Mouse (Mus musculus): ENCODE data around the gene Rnf217. TPM values are rescaled to one million over a fixed set of nuclear protein-coding genes. Genes with fewer than 3 reads are reported as not detected.

Gene Rnf217
- polyA plus RNA-seq, 1 experiment from 2014 or later = 1.4 TPM

DNA sequence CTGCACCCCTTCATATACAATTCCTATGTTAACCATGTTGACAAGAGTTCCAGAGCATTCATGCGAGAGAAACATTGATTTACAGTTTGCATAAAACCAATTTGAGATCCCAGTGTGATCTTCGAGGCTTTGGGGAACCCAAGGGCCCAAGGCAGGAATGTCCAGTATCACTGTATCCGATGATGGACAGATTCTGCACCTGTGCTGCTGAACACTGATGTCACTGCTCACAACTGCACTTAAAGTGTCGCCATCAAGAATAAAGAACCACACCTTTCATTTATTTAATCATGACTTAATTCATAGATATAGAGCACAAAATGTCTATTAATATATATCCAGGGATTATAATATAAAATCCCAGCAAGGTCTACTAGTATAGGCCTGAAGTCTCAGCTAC, 28.3 kb downstream of the Rnf217 start:
- Histone ChIP-seq H3K9ac (ENCODE audit: low read length) (no peak overlapping the region), H3K4me1 (ENCODE audit: control insufficient read depth, insufficient read depth, low read length) (no peaks in the 10 kb centered on the region), H3K27me3 (ENCODE audit: control insufficient read depth, insufficient read depth, low read length) (no peaks in the 10 kb centered on the region), H3K4me3 (ENCODE audit: low read depth, low read length) (no peak overlapping the region), H3K36me3 (ENCODE audit: control insufficient read depth, insufficient read depth, low read length) (no peaks in the 10 kb centered on the region), H3K4me2 (no peak overlapping the region), H3K9me3 (ENCODE audit: control insufficient read depth, low read length) (no peaks in the 10 kb centered on the region), H3K27ac (ENCODE audit: low read depth, low read length) (no peak overlapping the region)
- ATAC-seq (ENCODE audit: low FRiP score) (no peak), DNase-seq (ENCODE audit: low spot score, missing footprints) (no peak)
- WGBS = 94% methylated on average over 4 of the region's 4 CpGs

DNA sequence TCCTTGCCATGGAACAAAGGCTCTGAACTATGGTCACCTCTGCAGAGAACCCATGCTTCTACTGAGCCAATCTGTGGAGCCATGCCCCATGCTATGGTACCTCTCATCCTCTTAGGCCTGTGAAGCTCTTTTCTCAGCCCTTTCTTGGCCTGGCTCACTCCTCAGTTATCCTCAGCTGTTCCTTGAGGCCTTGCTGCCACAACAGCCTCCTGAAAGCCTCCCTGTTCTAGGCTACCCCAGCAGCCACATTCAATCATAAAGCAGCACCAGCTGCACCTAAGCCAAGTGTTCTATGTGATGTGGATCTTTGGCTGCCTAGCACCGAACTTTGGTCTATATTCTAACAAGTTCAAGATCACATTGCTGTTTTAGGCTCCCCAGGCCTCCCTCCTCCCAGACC, 28.9 kb downstream of the Rnf217 start:
- Histone ChIP-seq H3K9ac (ENCODE audit: low read length) (no peak overlapping the region), H3K27me3 (ENCODE audit: control insufficient read depth, insufficient read depth, low read length) (no peaks in the 10 kb centered on the region), H3K36me3 (ENCODE audit: control insufficient read depth, insufficient read depth, low read length) (no peaks in the 10 kb centered on the region), H3K27ac (ENCODE audit: low read depth, low read length) (no peak overlapping the region), H3K4me1 (ENCODE audit: control insufficient read depth, insufficient read depth, low read length) (no peaks in the 10 kb centered on the region), H3K4me2 (no peak overlapping the region), H3K4me3 (ENCODE audit: low read depth, low read length) (no peak overlapping the region), H3K9me3 (ENCODE audit: control insufficient read depth, low read length) (no peaks in the 10 kb centered on the region)
- ATAC-seq (ENCODE audit: low FRiP score) = no peak
- DNase-seq (ENCODE audit: low spot score, missing footprints) = no peak
- 83% methylated on average over 1 of the region's 1 CpGs for WGBS

DNA sequence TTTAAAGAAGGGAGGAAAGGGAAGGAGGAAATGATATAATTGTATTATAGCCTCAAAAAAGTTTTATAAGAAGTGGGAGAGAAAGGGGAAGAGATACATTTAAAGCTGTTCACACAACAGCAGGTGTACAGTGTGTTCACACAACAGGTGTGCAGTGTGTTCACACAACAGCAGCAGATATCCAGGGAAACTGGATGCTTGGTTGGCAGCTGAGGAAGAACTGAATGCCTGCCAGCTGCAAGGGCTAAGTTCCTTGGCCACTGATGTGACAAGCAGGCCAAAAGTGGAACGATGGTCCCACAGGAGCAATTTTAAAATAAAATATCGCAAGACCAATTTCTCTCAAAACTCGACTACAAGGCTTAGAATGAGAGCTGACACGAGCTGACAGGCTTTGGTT, 35.7 kb downstream of the Rnf217 start:
- Histone ChIP-seq H3K4me3 (ENCODE audit: low read depth, low read length) (no peak overlapping the region), H3K4me2 (no peak overlapping the region), H3K27me3 (ENCODE audit: control insufficient read depth, insufficient read depth, low read length) (no peaks in the 10 kb centered on the region), H3K27ac (ENCODE audit: low read depth, low read length) (no peak overlapping the region), H3K36me3 (ENCODE audit: control insufficient read depth, insufficient read depth, low read length) (no peaks in the 10 kb centered on the region), H3K4me1 (ENCODE audit: control insufficient read depth, insufficient read depth, low read length) (no peaks in the 10 kb centered on the region), H3K9ac (ENCODE audit: low read length) (no peak overlapping the region), H3K9me3 (ENCODE audit: control insufficient read depth, low read length) (no peaks in the 10 kb centered on the region)
- ATAC-seq (ENCODE audit: low FRiP score) (no peak), DNase-seq (ENCODE audit: low spot score, missing footprints) (no peak)
- 88% methylated on average over 4 of the region's 4 CpGs for WGBS

DNA sequence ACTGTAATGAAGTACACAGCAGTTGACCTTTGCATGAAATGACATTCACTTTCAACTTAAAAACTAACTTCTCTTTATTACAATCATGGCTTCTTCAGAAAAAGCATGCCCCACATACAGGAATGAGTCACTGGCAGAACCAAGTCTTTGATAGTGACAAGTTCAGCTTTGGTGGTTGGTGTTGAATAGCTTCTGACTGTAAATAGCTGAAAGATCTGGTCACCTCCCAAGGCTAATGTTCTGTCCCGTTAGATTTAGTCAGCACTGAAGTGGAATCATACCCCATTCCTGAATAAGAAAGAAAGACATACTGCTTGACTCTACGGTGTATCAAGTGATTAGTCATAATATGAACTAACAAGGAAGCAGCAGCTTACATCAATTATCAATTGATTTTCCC, 51.7 kb downstream of the Rnf217 start:
- no peaks in the 10 kb centered on the region for H3K9me3 ChIP-seq (ENCODE audit: control insufficient read depth, low read length)
- H3K4me2 ChIP-seq = no peak overlapping the region
- no peak overlapping the region for H3K9ac ChIP-seq (ENCODE audit: low read length)
- 86% methylated on average over 2 of the region's 2 CpGs for WGBS
- ATAC-seq (ENCODE audit: low FRiP score) = no peak
- H3K4me3 ChIP-seq (ENCODE audit: low read depth, low read length) = no peak overlapping the region
- no peak overlapping the region for H3K27ac ChIP-seq (ENCODE audit: low read depth, low read length)
- no peaks in the 10 kb centered on the region for H3K27me3 ChIP-seq (ENCODE audit: control insufficient read depth, insufficient read depth, low read length)
- no peak for DNase-seq (ENCODE audit: low spot score, missing footprints)
- H3K4me1 ChIP-seq (ENCODE audit: control insufficient read depth, insufficient read depth, low read length) = no peaks in the 10 kb centered on the region
- H3K36me3 ChIP-seq (ENCODE audit: control insufficient read depth, insufficient read depth, low read length) = no peaks in the 10 kb centered on the region

DNA sequence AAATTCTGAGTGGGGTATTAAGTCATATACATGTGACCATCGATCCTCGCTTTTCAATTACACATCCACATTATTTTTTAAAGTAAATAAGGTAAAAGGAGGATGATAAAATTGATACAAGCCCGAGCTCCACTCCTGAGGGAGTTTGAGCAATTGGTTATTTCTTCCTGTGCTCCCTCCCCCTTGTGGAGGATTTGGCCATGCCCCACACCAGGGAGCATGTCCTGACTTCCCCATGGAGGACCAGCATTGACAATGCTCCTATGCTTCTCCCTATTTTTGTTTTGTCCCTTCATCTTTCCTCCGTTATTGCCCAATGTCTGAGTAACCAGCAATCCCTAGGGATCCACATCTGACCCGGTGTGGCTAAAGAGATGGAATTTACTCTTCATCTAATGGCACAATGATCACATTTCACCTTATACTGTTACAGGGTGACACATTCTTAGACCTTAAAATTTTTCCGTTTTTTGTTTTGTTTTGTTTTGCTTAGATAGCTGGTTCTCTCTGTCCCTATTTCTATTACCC, 53.5 kb downstream of the Rnf217 start:
- Histone ChIP-seq H3K4me3 (ENCODE audit: low read depth, low read length) (no peak overlapping the region), H3K9me3 (ENCODE audit: control insufficient read depth, low read length) (no peaks in the 10 kb centered on the region), H3K36me3 (ENCODE audit: control insufficient read depth, insufficient read depth, low read length) (no peaks in the 10 kb centered on the region), H3K4me2 (no peak overlapping the region), H3K27ac (ENCODE audit: low read depth, low read length) (no peak overlapping the region), H3K4me1 (ENCODE audit: control insufficient read depth, insufficient read depth, low read length) (no peaks in the 10 kb centered on the region), H3K27me3 (ENCODE audit: control insufficient read depth, insufficient read depth, low read length) (no peaks in the 10 kb centered on the region), H3K9ac (ENCODE audit: low read length) (no peak overlapping the region)
- 87% methylated on average over 6 of the region's 6 CpGs for WGBS
- no peak for ATAC-seq (ENCODE audit: low FRiP score)
- DNase-seq (ENCODE audit: low spot score, missing footprints) = no peak

DNA sequence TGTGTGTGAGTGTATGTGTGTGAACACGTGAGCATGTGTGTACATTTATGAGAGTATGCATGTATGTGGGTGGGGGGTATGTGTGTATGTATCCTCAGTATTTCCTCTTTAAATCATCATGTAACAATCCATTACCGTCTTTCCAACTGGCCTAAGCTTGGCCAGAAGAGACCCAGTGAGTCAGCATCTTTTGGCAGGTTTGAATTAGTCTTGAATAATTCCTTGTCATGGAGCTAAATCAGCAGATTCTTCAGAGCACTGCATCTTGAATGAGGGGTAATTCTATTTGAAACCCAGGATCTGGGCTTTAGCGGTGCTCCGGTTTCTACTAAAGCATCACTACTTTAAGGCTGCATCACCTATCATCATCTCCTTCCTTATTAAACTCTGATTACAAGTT, 55.7 kb downstream of the Rnf217 start:
- ATAC-seq (ENCODE audit: low FRiP score) = no peak
- H3K9ac ChIP-seq (ENCODE audit: low read length) = no peak overlapping the region
- H3K4me1 ChIP-seq (ENCODE audit: control insufficient read depth, insufficient read depth, low read length) = no peaks in the 10 kb centered on the region
- no peaks in the 10 kb centered on the region for H3K36me3 ChIP-seq (ENCODE audit: control insufficient read depth, insufficient read depth, low read length)
- H3K9me3 ChIP-seq (ENCODE audit: control insufficient read depth, low read length) = no peaks in the 10 kb centered on the region
- no peak overlapping the region for H3K4me2 ChIP-seq
- no peak overlapping the region for H3K4me3 ChIP-seq (ENCODE audit: low read depth, low read length)
- no peak overlapping the region for H3K27ac ChIP-seq (ENCODE audit: low read depth, low read length)
- no peak for DNase-seq (ENCODE audit: low spot score, missing footprints)
- no peaks in the 10 kb centered on the region for H3K27me3 ChIP-seq (ENCODE audit: control insufficient read depth, insufficient read depth, low read length)
- WGBS = 96% methylated on average over 4 of the region's 4 CpGs

DNA sequence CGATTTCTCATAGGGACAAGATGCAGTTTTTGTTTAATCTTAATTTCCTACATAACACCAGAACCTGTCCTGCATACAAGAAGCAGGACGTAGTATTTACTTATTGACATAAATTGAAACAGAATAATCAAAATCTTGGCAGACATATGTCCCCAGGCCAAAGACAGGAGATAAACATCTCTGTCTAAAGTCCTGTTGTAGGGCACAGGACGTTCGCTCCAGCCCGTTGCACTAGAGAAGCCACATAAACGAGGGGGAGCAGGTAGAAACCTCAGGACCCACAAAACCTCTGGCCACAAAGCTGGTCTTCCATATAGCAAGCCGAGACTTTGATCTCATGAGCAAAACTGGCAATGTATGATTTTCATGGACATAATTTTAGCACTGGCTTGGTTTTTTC, 57.1 kb downstream of the Rnf217 start:
- no peak overlapping the region for H3K4me3 ChIP-seq (ENCODE audit: low read depth, low read length)
- H3K4me1 ChIP-seq (ENCODE audit: control insufficient read depth, insufficient read depth, low read length) = no peaks in the 10 kb centered on the region
- H3K27ac ChIP-seq (ENCODE audit: low read depth, low read length) = no peak overlapping the region
- no peak overlapping the region for H3K9ac ChIP-seq (ENCODE audit: low read length)
- WGBS = 86% methylated on average over 7 of the region's 7 CpGs
- H3K27me3 ChIP-seq (ENCODE audit: control insufficient read depth, insufficient read depth, low read length) = no peaks in the 10 kb centered on the region
- DNase-seq (ENCODE audit: low spot score, missing footprints) (no peak), ATAC-seq (ENCODE audit: low FRiP score) (no peak)
- H3K4me2 ChIP-seq = no peak overlapping the region
- no peaks in the 10 kb centered on the region for H3K36me3 ChIP-seq (ENCODE audit: control insufficient read depth, insufficient read depth, low read length)
- no peaks in the 10 kb centered on the region for H3K9me3 ChIP-seq (ENCODE audit: control insufficient read depth, low read length)

DNA sequence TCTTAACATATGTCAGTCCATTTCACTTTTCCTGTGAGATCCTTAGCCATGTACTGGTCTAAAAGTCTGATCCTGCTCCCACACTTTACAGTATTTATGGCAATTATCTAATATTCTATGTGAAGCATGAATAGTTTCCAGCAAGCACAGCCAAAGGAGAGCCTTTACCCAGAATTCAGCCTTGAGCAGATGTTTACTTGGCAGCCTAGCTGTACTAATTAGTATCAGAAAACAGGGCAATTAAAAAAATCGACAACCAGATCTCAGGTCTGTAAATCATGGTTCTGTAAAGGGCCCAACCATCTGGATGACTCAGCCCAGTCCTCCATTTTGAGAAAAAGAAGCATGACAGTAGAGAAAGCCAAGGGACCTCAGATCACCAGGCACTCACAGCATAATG, 57.6 kb downstream of the Rnf217 start:
- ATAC-seq (ENCODE audit: low FRiP score) (no peak), DNase-seq (ENCODE audit: low spot score, missing footprints) (no peak)
- H3K36me3 ChIP-seq (ENCODE audit: control insufficient read depth, insufficient read depth, low read length) = no peaks in the 10 kb centered on the region
- H3K4me3 ChIP-seq (ENCODE audit: low read depth, low read length) = no peak overlapping the region
- no peak overlapping the region for H3K9ac ChIP-seq (ENCODE audit: low read length)
- H3K9me3 ChIP-seq (ENCODE audit: control insufficient read depth, low read length) = no peaks in the 10 kb centered on the region
- H3K4me1 ChIP-seq (ENCODE audit: control insufficient read depth, insufficient read depth, low read length) = no peaks in the 10 kb centered on the region
- no peak overlapping the region for H3K4me2 ChIP-seq
- no peak overlapping the region for H3K27ac ChIP-seq (ENCODE audit: low read depth, low read length)
- WGBS = 95% methylated on average over 1 of the region's 1 CpGs
- no peaks in the 10 kb centered on the region for H3K27me3 ChIP-seq (ENCODE audit: control insufficient read depth, insufficient read depth, low read length)

DNA sequence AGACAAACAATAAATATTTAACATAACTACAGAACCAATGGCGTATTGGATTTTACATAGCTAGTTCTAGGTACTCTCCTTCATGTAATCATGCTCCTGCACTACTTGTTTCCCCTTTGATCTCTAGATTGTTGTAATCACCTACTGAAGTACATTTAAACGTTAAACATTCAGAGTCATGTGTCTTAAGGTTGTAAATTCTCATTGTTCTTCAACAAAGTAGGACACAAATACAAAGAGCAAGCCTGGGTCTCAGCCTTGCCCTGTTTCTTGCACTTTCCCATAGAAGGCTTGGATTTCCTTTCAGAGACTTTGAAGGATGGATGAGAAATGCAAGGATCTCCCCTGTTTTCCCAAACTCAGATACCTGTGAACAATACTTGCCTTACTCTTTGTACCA, 61.8 kb downstream of the Rnf217 start:
- DNase-seq (ENCODE audit: low spot score, missing footprints) (no peak), ATAC-seq (ENCODE audit: low FRiP score) (no peak)
- no peaks in the 10 kb centered on the region for H3K27me3 ChIP-seq (ENCODE audit: control insufficient read depth, insufficient read depth, low read length)
- H3K9ac ChIP-seq (ENCODE audit: low read length) = no peak overlapping the region
- no peaks in the 10 kb centered on the region for H3K36me3 ChIP-seq (ENCODE audit: control insufficient read depth, insufficient read depth, low read length)
- no peaks in the 10 kb centered on the region for H3K9me3 ChIP-seq (ENCODE audit: control insufficient read depth, low read length)
- H3K27ac ChIP-seq (ENCODE audit: low read depth, low read length) = no peak overlapping the region
- no peaks in the 10 kb centered on the region for H3K4me1 ChIP-seq (ENCODE audit: control insufficient read depth, insufficient read depth, low read length)
- 82% methylated on average over 2 of the region's 2 CpGs for WGBS
- no peak overlapping the region for H3K4me2 ChIP-seq
- H3K4me3 ChIP-seq (ENCODE audit: low read depth, low read length) = no peak overlapping the region

Data from midbrain, embryonic 11.5 days (tissue).